Mouse (Mus musculus): Measurements from ENCODE around the gene Cox8b.

GRCm38 (mm10) chr7:140854483-140854882 lies 45.8 kb downstream of the Cox8b start:
- TF ChIP-seq GATA1 (IDR thresholded peaks at IDR 0.05; ENCODE audit: low read length), result no peak
- TF ChIP-seq TAL1 (IDR thresholded peaks at IDR 0.05; ENCODE audit: low read length), result no peak

All from erythroblast, embryonic 14.5 days (primary cell).